Mouse (Mus musculus): ENCODE results near the gene Ptprh.

The Ptprh gene

GRCm38 (mm10) chr7:4603873-4604272, at the start of gene Ptprh:
Gene Ptprh (minus strand): TSS chr7:4604041.
- in situ Hi-C loops (cut with MboI; ENCODE audit: low sequenced_read_pairs), result no loop called here

- in situ Hi-C loops (cut with MboI; ENCODE audit: low sequenced_read_pairs), result no loop called here
Observed at GRCm38 (mm10) chr7:4653351-4653750, 49.5 kb upstream of the Ptprh start.

DNA sequence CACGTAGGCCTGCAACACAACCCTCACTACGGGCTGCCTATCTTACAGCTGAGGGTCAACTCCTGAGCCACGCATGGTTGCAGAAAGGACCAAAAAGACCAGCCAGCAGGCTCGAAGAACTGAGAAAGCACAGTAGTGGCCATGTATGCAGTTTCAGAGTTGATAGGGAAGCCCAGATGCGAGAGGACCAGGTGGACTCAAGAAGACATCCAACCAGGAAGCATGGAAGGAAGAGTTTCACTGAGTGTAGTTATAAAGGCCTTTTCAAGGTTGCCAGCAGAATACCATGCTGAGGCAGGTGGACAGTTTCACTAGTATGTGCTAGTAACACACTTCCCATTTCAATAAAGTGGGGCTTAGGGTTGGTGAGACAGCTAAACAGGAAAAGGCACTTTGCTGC, 48.9 kb upstream of the Ptprh start:
- in situ Hi-C loops (cut with MboI; ENCODE audit: low sequenced_read_pairs), result no loop called here

GRCm38 (mm10) chr7:4651581-4651980, 47.7 kb upstream of the Ptprh start:
- in situ Hi-C loops (cut with MboI; ENCODE audit: low sequenced_read_pairs), result no loop called here

DNA sequence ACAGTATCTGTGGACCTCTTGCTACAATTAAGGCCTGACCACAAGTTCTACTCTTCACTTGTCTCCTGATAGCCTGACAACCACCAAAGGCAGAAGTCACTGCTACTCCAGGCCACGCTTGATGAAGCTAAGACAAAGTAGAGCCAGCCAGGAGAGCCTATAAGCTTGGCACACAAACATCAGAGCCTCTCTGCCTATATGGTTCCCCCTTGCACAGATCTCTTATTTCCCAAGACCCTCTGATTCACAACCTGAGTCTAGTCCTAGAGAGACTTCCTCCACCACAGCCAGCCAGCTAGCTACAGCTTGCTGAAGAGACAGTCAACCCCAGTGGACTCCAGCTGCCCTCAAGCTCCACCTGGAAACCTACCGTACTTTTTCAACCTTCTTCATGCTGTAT, 44.2 kb upstream of the Ptprh start:
- in situ Hi-C loops (cut with MboI; ENCODE audit: low sequenced_read_pairs), result no loop called here

GRCm38 (mm10) chr7:4647291-4647690, 43.5 kb upstream of the Ptprh start:
- in situ Hi-C loops (cut with MboI; ENCODE audit: low sequenced_read_pairs), result no loop called here

- in situ Hi-C loops (cut with MboI; ENCODE audit: low sequenced_read_pairs), result no loop called here
Observed at GRCm38 (mm10) chr7:4646806-4647205, 43.0 kb upstream of the Ptprh start.

GRCm38 (mm10) chr7:4643225-4643624, 39.4 kb upstream of the Ptprh start:
- in situ Hi-C loops (cut with MboI; ENCODE audit: low sequenced_read_pairs), result no loop called here

- in situ Hi-C loops (cut with MboI; ENCODE audit: low sequenced_read_pairs), result no loop called here
Observed at GRCm38 (mm10) chr7:4641956-4642355, 38.1 kb upstream of the Ptprh start.

- in situ Hi-C loops (cut with MboI; ENCODE audit: low sequenced_read_pairs), result no loop called here
Observed at GRCm38 (mm10) chr7:4641155-4641554, 37.3 kb upstream of the Ptprh start.

- in situ Hi-C loops (cut with MboI; ENCODE audit: low sequenced_read_pairs), result no loop called here
Observed at GRCm38 (mm10) chr7:4636179-4636578, 32.3 kb upstream of the Ptprh start.

GRCm38 (mm10) chr7:4631031-4631430, 27.2 kb upstream of the Ptprh start, which contains the start of gene Tmem86b:
Gene Tmem86b (minus strand): TSS chr7:4631422.
- in situ Hi-C loops (cut with MboI; ENCODE audit: low sequenced_read_pairs), result no loop called here

DNA sequence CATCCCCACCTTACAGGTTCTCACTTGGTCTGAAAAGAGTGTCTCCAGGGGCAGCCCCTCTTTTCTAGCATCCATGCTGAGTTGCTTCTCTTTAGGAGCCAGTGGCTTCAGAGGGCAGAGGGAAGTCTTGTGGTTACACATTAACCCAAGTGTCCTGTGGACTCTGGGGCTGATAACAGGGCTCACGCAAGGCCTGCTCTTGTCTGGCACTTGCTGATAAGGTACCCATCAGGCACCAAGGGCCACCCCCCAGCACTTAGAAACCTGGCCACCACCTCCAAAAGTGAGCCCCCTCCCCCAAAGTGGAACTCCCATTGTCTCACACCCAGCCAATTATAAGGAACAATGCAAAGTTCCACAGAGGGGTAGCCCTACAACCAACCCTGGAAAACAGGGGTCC, 26.4 kb upstream of the Ptprh start:
- in situ Hi-C loops (cut with MboI; ENCODE audit: low sequenced_read_pairs), result no loop called here

- in situ Hi-C loops (cut with MboI; ENCODE audit: low sequenced_read_pairs), result no loop called here
Observed at GRCm38 (mm10) chr7:4629586-4629985, 25.7 kb upstream of the Ptprh start.

GRCm38 (mm10) chr7:4625928-4626327, 22.1 kb upstream of the Ptprh start:
- in situ Hi-C loops (cut with MboI; ENCODE audit: low sequenced_read_pairs), result no loop called here

DNA sequence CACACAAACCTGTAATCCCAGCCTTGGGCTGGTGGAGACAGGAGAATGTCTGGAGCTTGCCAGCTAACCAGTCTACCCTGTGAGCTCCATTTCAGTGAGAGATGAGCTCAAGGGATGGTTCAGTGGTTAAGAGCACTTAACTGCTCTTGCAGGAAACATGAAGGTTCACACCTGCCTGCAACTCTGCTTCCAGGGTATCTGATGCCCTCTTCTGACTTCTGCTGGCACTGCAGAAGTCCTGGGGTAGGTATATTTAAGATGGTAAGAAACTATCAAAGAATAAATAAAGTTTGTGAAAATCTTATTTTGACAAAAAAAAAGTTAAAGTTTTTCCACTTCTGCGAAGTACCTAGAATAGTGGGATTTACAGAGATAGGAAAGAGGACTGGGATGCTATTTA, 20.5 kb upstream of the Ptprh start:
- in situ Hi-C loops (cut with MboI; ENCODE audit: low sequenced_read_pairs), result no loop called here

GRCm38 (mm10) chr7:4623544-4624189, 19.8 kb upstream of the Ptprh start:
- in situ Hi-C loops (cut with MboI; ENCODE audit: low sequenced_read_pairs), result no loop called here

DNA sequence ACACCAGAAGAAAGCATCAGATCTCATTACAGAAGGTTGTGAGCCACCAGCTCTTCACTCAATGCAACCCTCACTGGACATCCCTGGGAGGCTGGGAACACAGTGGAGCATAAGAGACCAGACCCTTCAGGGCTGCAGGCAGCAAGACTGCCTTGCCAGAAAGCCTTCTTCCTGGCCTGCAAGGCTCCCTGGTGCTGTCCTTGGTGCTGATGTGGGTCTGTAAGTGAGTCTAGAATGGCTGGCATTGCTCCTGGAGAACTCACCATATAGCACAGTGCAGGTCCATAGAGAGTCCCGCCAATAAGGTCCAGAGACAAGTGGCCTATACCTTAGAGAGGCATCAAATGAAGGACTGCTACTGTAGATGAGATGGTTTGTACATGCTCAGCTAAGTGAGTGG, 16.1 kb upstream of the Ptprh start:
- in situ Hi-C loops (cut with MboI; ENCODE audit: low sequenced_read_pairs), result no loop called here

DNA sequence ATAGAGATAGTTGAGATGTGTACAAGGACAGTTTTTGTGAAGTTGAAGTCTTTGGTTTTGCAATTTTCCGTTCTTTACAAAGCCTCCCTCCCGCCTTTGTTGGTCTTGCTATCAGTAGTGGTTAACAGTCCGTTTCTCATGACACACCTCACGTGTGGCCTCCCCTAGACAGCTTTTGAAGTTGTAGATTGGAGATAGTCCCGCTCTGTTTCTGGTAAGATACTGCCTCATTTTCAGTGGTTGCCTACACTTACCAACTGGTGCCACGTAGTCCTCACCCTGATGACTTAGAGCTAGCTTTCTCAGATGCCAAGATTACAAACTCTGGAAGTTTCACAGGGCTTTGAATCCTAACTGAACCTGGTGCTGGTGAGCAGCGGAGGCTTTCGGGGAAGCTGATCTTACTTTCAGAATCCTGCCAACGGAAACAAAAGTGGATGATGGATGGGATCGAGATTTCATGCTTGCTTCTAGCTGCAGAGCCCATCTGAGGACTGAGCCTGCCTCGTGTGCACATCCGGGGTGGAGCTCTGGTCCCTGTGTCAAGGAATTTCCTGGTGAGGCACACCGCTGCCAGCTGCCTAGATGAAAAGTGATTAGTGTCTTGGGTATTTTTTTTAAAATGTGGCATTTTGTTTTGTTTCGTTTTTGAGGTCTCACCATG, 10.0 kb upstream of the Ptprh start:
- in situ Hi-C loops (cut with MboI; ENCODE audit: low sequenced_read_pairs), result no loop called here

GRCm38 (mm10) chr7:4612956-4613355, 9.1 kb upstream of the Ptprh start:
- in situ Hi-C loops (cut with MboI; ENCODE audit: low sequenced_read_pairs), result no loop called here

DNA sequence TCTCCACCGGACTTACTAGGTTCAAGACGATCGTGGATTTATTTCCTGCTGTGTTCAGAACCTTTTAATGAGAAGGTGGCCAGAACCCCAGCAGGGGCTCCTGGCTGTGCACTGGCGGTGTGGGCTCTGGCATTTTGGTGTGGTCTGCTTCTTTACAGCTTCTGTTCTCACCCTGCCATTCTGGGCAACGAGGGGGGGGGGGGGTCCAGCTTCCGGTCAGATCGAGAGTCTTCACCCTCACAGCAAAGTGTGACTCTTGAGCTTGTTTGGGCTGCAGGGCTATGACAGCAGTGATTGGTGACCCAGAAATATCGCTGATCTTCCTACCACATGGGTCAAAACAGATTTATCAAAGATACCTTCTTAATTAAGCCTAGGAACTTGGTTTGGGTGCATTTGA, 8.5 kb upstream of the Ptprh start:
- in situ Hi-C loops (cut with MboI; ENCODE audit: low sequenced_read_pairs), result no loop called here

DNA sequence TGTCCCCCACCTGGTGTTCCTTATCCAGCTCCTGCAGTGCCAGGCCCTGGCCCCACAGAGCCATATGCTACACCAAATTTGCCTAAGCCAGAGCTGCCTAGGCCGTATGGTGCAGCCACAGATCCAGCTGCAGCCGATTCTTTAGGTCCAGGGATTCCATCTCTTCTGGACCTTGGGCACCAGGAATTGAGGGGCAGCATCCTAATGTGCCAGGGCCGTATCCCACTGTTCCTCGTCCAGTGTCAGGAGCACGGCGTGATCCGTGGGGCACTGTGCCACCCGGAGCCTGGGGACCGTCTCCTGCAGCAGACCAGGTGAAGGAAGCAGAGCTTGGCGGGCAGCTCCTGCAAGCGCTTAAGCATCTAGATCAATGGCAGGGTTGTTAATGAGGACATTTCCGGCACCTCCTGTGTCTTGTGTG, 8.1 kb upstream of the Ptprh start:
- in situ Hi-C loops (cut with MboI; ENCODE audit: low sequenced_read_pairs), result no loop called here

DNA sequence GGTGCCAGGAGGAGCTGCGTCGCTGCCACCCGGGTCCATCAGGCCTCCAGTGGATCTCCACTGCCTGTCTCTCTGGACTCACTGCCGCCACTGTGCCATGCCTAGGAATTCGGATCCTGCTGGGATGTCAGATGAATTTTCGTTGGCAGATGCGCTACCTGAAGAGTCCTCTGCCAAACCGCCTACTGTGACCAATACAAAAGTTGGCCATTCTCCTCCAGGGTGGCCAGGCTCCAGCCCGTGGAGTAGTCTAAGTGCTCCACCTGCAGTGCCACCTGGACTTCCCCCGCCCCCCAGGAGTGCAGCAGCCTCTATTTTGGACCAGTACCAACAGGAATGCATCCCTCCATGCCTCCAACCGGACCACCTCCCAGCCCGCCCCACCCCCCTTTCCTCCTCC, 7.7 kb upstream of the Ptprh start:
- in situ Hi-C loops (cut with MboI; ENCODE audit: low sequenced_read_pairs), result no loop called here
